Mouse (Mus musculus): ENCODE data around the gene Pcnp.

DNA sequence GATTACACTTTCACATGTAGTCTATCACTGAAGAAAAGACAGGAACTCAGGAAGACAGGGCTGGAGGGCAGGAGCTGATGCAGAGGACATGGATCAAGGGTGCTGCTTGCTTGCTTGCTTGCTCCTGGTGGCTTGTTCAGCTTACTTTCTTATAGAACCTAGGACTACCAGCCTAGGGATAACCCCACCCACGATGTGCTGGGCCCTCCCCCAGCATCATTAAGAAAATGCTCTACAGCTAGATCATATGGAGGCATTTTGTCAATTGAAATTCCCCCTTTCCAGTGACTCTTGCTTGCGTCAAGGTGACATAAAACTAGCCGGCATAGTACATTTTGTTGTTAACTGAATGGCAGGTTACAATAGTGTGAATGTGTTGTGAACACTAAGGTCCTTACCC lies 26.4 kb upstream of the Pcnp start:
- no peak for TF ChIP-seq POLR2A (IDR thresholded peaks at IDR 0.05; ENCODE audit: borderline replicate concordance, extremely low read depth, low read depth, low read length)
- no peak for TF ChIP-seq CTCF (IDR thresholded peaks at IDR 0.05; ENCODE audit: insufficient read depth, low read length)

Measured in lung, adult 2 months (tissue).